8 mouse cellular contexts compared by ENCODE assay signal in genomic region chr5:67606916-67607803, GRCm38 (mm10). TPM values are rescaled to one million over a fixed set of nuclear protein-coding genes. Genes with fewer than 3 reads are reported as not detected.
A peak's percentile ranks its signal among the peaks of the same experiment; 100 is the strongest.
DNase-seq lines count a peak whose midpoint lies in the region; ATAC-seq and TF ChIP-seq lines count a peak whose summit lies in the region.

No protein-coding gene starts in this region.

- TF ChIP-seq POLR2A in thymus, adult 2 months (IDR thresholded peaks at IDR 0.05; ENCODE audit: control insufficient read depth, extremely low read depth, insufficient read depth, low read length, poor library complexity) = no peak

- ATAC-seq in heart, embryonic 11.5 days (replicated peaks; ENCODE audit: insufficient number of reproducible peaks, low FRiP score, low TSS enrichment) = 0 out of 2 replicates have a peak, but pooled peaks have one; percentile 40
- 0 out of 2 replicates have a peak, but pooled peaks have one; percentile 25 for ATAC-seq in kidney, embryonic 14.5 days (ENCODE audit: low FRiP score, low TSS enrichment)

- H3K27me3 ChIP-seq in thymus, adult 2 months (ENCODE audit: control insufficient read depth, insufficient read depth, low read length) = peaks cover 29% of the 10 kb centered on the region
- H3K27me3 ChIP-seq in heart, embryonic 11.5 days (ENCODE audit: control insufficient read depth, insufficient read depth, low read length) = peaks cover 62% of the 10 kb centered on the region
- peaks cover 4% of the 10 kb centered on the region for H3K27me3 ChIP-seq in kidney, embryonic 14.5 days (ENCODE audit: control insufficient read depth, insufficient read depth, low read length)
- peaks cover 100% of the 10 kb centered on the region for H3K27me3 ChIP-seq in midbrain, embryonic 10.5 days (ENCODE audit: low read depth, poor library complexity, severe bottlenecking)

- no peak overlapping the region for H3K4me3 ChIP-seq in thymus, adult 2 months (ENCODE audit: control insufficient read depth, insufficient read depth, low read length)
- peak overlapping the region; percentile 43 for H3K4me3 ChIP-seq in heart, embryonic 11.5 days (ENCODE audit: low read depth, low read length)
- H3K4me3 ChIP-seq in kidney, embryonic 14.5 days (ENCODE audit: low read length) = peak overlapping the region; percentile 77
- H3K4me3 ChIP-seq in midbrain, embryonic 10.5 days = peak overlapping the region; percentile 66

- WGBS in thymus, adult 2 months = 2% methylated on average over 66 of the region's 66 CpGs
- under 1% methylated on average over 66 of the region's 66 CpGs for WGBS in heart, embryonic 11.5 days (ENCODE audit: insufficient replicate concordance)
- WGBS in kidney, embryonic 14.5 days = under 1% methylated on average over 59 of the region's 66 CpGs
- under 1% methylated on average over 66 of the region's 66 CpGs for WGBS in midbrain, embryonic 10.5 days

- DNase-seq in adrenal gland, postnatal 10 days = peak; percentile 24
- DNase-seq in adrenal gland, postnatal 25 days = no peak
- DNase-seq in thymus, postnatal 0 days (ENCODE audit: low spot score) = peak; percentile 12
- no peak for DNase-seq in thymus, adult 2 months
- peak; percentile 65 for DNase-seq in midbrain, embryonic 10.5 days (ENCODE audit: low spot score)
- peak; percentile 8 to 11 for DNase-seq in thymus, postnatal 36 days

- H3K36me3 ChIP-seq in thymus, adult 2 months (ENCODE audit: control insufficient read depth, insufficient read depth, low read length) = no peaks in the 10 kb centered on the region
- no peaks in the 10 kb centered on the region for H3K36me3 ChIP-seq in heart, embryonic 11.5 days (ENCODE audit: control insufficient read depth, insufficient read depth, low read length)
- H3K36me3 ChIP-seq in kidney, embryonic 14.5 days (ENCODE audit: control insufficient read depth, insufficient read depth, low read length) = peaks cover 5% of the 10 kb centered on the region
- peaks cover 8% of the 10 kb centered on the region for H3K36me3 ChIP-seq in midbrain, embryonic 10.5 days

- peaks cover 11% of the 10 kb centered on the region; the same call in 1 of the 2 replicates for H3K4me1 ChIP-seq in thymus, adult 2 months (replicated peaks; ENCODE audit: control insufficient read depth, insufficient read depth, low read length)
- H3K4me1 ChIP-seq in heart, embryonic 11.5 days (ENCODE audit: control insufficient read depth, insufficient read depth, low read length) = peaks cover 4% of the 10 kb centered on the region; the same call in 1 of the 2 replicates
- 0 out of 2 replicates have a peak, but pooled peaks cover 9% of the 10 kb centered on the region for H3K4me1 ChIP-seq in kidney, embryonic 14.5 days (ENCODE audit: control insufficient read depth, insufficient read depth, low read length)
- H3K4me1 ChIP-seq in midbrain, embryonic 10.5 days = peaks cover 36% of the 10 kb centered on the region

- no peak for TF ChIP-seq CTCF in thymus, adult 2 months (IDR thresholded peaks at IDR 0.05; ENCODE audit: borderline replicate concordance, control insufficient read depth, extremely low read depth, insufficient read depth, low read length, poor library complexity)

- peak overlapping the region; percentile 83 for H3K4me2 ChIP-seq in heart, embryonic 11.5 days
- peak overlapping the region; percentile 85 for H3K4me2 ChIP-seq in kidney, embryonic 14.5 days (replicated peaks; ENCODE audit: low read depth, low read length)

- H3K9me3 ChIP-seq in heart, embryonic 11.5 days (replicated peaks; ENCODE audit: control insufficient read depth, low read length) = no peaks in the 10 kb centered on the region
- H3K9me3 ChIP-seq in kidney, embryonic 14.5 days (ENCODE audit: control insufficient read depth, low read length) = no peaks in the 10 kb centered on the region
- H3K9me3 ChIP-seq in midbrain, embryonic 10.5 days (replicated peaks) = no peaks in the 10 kb centered on the region

- 0 out of 2 replicates have a peak overlapping the region, but pooled peaks have one; percentile 34 for H3K9ac ChIP-seq in heart, embryonic 11.5 days (ENCODE audit: low read depth, low read length)
- H3K9ac ChIP-seq in kidney, embryonic 14.5 days (ENCODE audit: low read depth, low read length) = peak overlapping the region; percentile 89

- no peak overlapping the region for H3K27ac ChIP-seq in thymus, adult 2 months (ENCODE audit: control insufficient read depth, insufficient read depth, low read length)
- H3K27ac ChIP-seq in heart, embryonic 11.5 days (ENCODE audit: low read depth, low read length) = no peak overlapping the region
- H3K27ac ChIP-seq in kidney, embryonic 14.5 days (ENCODE audit: low read depth, low read length) = peak overlapping the region; percentile 97
- peak overlapping the region; percentile 88 for H3K27ac ChIP-seq in midbrain, embryonic 10.5 days (replicated peaks)

RNA-seq across cellular contexts. Expression of gene Shisa3, which starts 0.5 kb away (rescaled TPM):
- 1 to 10 TPM; 2.7 to 4.0 TPM for total RNA-seq in adrenal gland, postnatal 10 days (2021)
- total RNA-seq in adrenal gland, postnatal 25 days (2021) = 0.33 and 0.62 TPM in 2 replicates
- polyA plus RNA-seq in thymus, postnatal 0 days (2015; fragmentation: Nextera tagmentation; extraction: Ambion mirVana) = 0.44 and 0.55 TPM in 2 replicates
- polyA plus RNA-seq in thymus, adult 2 months (2012; rRNA removed) = 0.53 and 0.68 TPM in 2 replicates
- 2.0 and 2.4 TPM in 2 replicates for polyA plus RNA-seq in heart, embryonic 11.5 days (2014; fragmentation: Nextera tagmentation; extraction: Ambion mirVana)
- 110 and 145 TPM in 2 replicates for polyA plus RNA-seq in kidney, embryonic 14.5 days (2014; fragmentation: Nextera tagmentation; extraction: Ambion mirVana)
- polyA plus RNA-seq in midbrain, embryonic 10.5 days (2016; fragmentation: Nextera tagmentation; extraction: Ambion mirVana) = 16.2 and 30.1 TPM in 2 replicates

Comparison
In these comparisons a context has a peak if more than half of its experiments do, and no peak if none do; other contexts are left out.
1. DNase-seq: peak in adrenal gland, postnatal 10 days (single experiment), thymus, postnatal 0 days (single experiment), midbrain, embryonic 10.5 days (single experiment) and thymus, postnatal 36 days (2 of 2); none in adrenal gland, postnatal 25 days (single experiment) and thymus, adult 2 months (single experiment).
2. H3K27ac ChIP-seq: peak in kidney, embryonic 14.5 days (single experiment) and midbrain, embryonic 10.5 days (single experiment); none in thymus, adult 2 months (single experiment) and heart, embryonic 11.5 days (single experiment).